In genomic region chr6:21949226-21949731, GRCm38 (mm10) we compare ENCODE assay signal across 8 mouse cellular contexts. TPM values are rescaled to one million over a fixed set of nuclear protein-coding genes. Genes with fewer than 3 reads are reported as not detected.
DNase-seq lines count a peak whose midpoint lies in the region; ATAC-seq lines count a peak whose summit lies in the region.

Gene Ing3 (plus strand): TSS chr6:21949571.

- peak within 1 kb of the TSS; percentile 69 for H3K4me2 ChIP-seq in kidney, embryonic 15.5 days

- peak within 1 kb of the TSS; percentile 85 for H3K4me3 ChIP-seq in heart, embryonic 10.5 days
- H3K4me3 ChIP-seq in kidney, embryonic 15.5 days (replicated peaks): peak within 1 kb of the TSS; percentile 75

- H3K4me1 ChIP-seq in heart, embryonic 10.5 days: peaks cover 7% of the 10 kb centered on the region
- H3K4me1 ChIP-seq in kidney, embryonic 15.5 days: peaks cover 7% of the 10 kb centered on the region

- H3K36me3 ChIP-seq in heart, embryonic 10.5 days: peaks cover 14% of the 10 kb centered on the region
- peaks cover 18% of the 10 kb centered on the region for H3K36me3 ChIP-seq in kidney, embryonic 15.5 days

- peak within 1 kb of the TSS; percentile 79 for H3K9ac ChIP-seq in kidney, embryonic 15.5 days

- H3K27me3 ChIP-seq in heart, embryonic 10.5 days (ENCODE audit: insufficient read depth, poor library complexity, severe bottlenecking): no peaks in the 10 kb centered on the region
- H3K27me3 ChIP-seq in kidney, embryonic 15.5 days: no peaks in the 10 kb centered on the region

- peak; percentile 95 for ATAC-seq in erythroblast, adult 5-6 weeks (replicated peaks; ENCODE audit: low FRiP score, poor library complexity, severe bottlenecking)
- peak; percentile 99 for ATAC-seq in kidney, embryonic 15.5 days (replicated peaks; ENCODE audit: low FRiP score)
- peak; percentile 92 for ATAC-seq in monocyte, adult 5-6 weeks (replicated peaks; ENCODE audit: insufficient number of reproducible peaks, low FRiP score, low TSS enrichment, poor library complexity, severe bottlenecking)

- H3K9me3 ChIP-seq in heart, embryonic 10.5 days: no peaks in the 10 kb centered on the region
- H3K9me3 ChIP-seq in kidney, embryonic 15.5 days (replicated peaks): no peaks in the 10 kb centered on the region

- peak; percentile 93 to 95 for DNase-seq in B cell, adult 2 months
- peak; percentile 99 for DNase-seq in brain, adult 2 months (ENCODE audit: low read depth, low spot score)
- peak; percentile 99 for DNase-seq in heart, embryonic 10.5 days (ENCODE audit: low spot score)
- peak; percentile 97 for DNase-seq in liver
- DNase-seq in spleen, postnatal 4 days (ENCODE audit: low spot score in 2 of 2): peak; percentile 96

- WGBS in heart, embryonic 10.5 days: under 1% methylated on average over 35 of the region's 35 CpGs
- WGBS in kidney, embryonic 15.5 days: 0% methylated on average over 35 of the region's 35 CpGs

- peak within 1 kb of the TSS; percentile 96 for H3K27ac ChIP-seq in heart, embryonic 10.5 days
- H3K27ac ChIP-seq in kidney, embryonic 15.5 days: peak within 1 kb of the TSS; percentile 99

RNA-seq across cellular contexts. Expression of gene Ing3, which starts in this region (rescaled TPM):
- 14.8 and 19.6 TPM in 2 replicates for total RNA-seq in erythroblast, adult 5-6 weeks (2015; ENCODE audit: low replicate concordance)
- 18.8 and 32.6 TPM in 2 replicates for total RNA-seq in erythroblast, adult 5-6 weeks (2017; ENCODE audit: low replicate concordance)
- 30.1 and 38.7 TPM in 2 replicates for polyA plus RNA-seq in heart, embryonic 10.5 days (2016; fragmentation: Nextera tagmentation; extraction: Ambion mirVana)
- 64.5 and 72.0 TPM in 2 replicates for polyA plus RNA-seq in kidney, embryonic 15.5 days (2015; fragmentation: Nextera tagmentation; extraction: Ambion mirVana)
- total RNA-seq in monocyte, adult 5-6 weeks (2017): 63.6 to 77.0 TPM (median 66.0 TPM) in 3 replicates

Comparison
In these comparisons a context has a peak if more than half of its experiments do, and no peak if none do; other contexts are left out.
1. Peak in every context shown above with its lines: DNase-seq, ATAC-seq, H3K4me3 ChIP-seq and H3K27ac ChIP-seq.